Mouse (Mus musculus): ENCODE results near the gene Rxra.

- no peak for TF ChIP-seq POLR2A (IDR thresholded peaks at IDR 0.05; ENCODE audit: insufficient read depth, low read depth, low read length)
- TF ChIP-seq CTCF (IDR thresholded peaks at IDR 0.05; ENCODE audit: insufficient read depth, low read depth, low read length), result no peak
Measured at GRCm38 (mm10) chr2:27809897-27810296, 133.7 kb downstream of the Rxra start.
